Mouse (Mus musculus) liver, postnatal 0 days (tissue): Measurements from ENCODE around the gene Slc5a12. TPM values are rescaled to one million over a fixed set of nuclear protein-coding genes. Genes with fewer than 3 reads are reported as not detected.
A peak's percentile ranks its signal among the peaks of the same experiment; 100 is the strongest.

Experiments used
- ATAC-seq: fragments of 200-750 bp; cut with Nextera tagmentation; 2 replicates; pipeline ENCODE4 v1.8.0; 2017; ENCODE audit warnings: mild to moderate bottlenecking, moderate library complexity
- DNase-seq: peaks from one replicate; pipeline ENCODE4 v3.0.0-alpha.2; 2016
- H3K27ac ChIP-seq: fragments of 300-500 bp; sonication (generic); 2 replicates; pipeline ENCODE4 v1.5.1; 2014; ENCODE audit warnings: antibody characterized with exemption, moderate library complexity, mild to moderate bottlenecking, low read depth
- H3K27me3 ChIP-seq: fragments of 300-500 bp; sonication (generic); 2 replicates; pipeline ENCODE4 v1.6.1; 2014; ENCODE audit warnings: low read length, control low read depth, mixed read lengths; ENCODE audit not compliant: insufficient read depth
- H3K36me3 ChIP-seq: fragments of 300-500 bp; sonication (generic); replicated peaks from 2 replicates; pipeline ENCODE4 v1.6.1; 2014; ENCODE audit warnings: mild to moderate bottlenecking, control low read depth, low read length, moderate library complexity, mixed read lengths; ENCODE audit not compliant: insufficient read depth
- H3K4me1 ChIP-seq: fragments of 300-500 bp; sonication (generic); 2 replicates; pipeline ENCODE4 v1.6.1; 2014; ENCODE audit warnings: antibody characterized with exemption, mild to moderate bottlenecking, control low read depth; ENCODE audit not compliant: insufficient read depth
- H3K4me2 ChIP-seq: fragments of 300-500 bp; sonication (generic); 2 replicates; pipeline ENCODE4 v1.6.1; 2014; ENCODE audit warnings: low read depth, mild to moderate bottlenecking, low read length, moderate library complexity, mixed read lengths
- H3K4me3 ChIP-seq: fragments of 300-500 bp; sonication (generic); 2 replicates; pipeline ENCODE4 v1.5.1; 2014; ENCODE audit warnings: low read depth, low read length
- H3K9ac ChIP-seq: fragments of 300-500 bp; sonication (generic); replicated peaks from 2 replicates; pipeline ENCODE4 v1.6.1; 2014; ENCODE audit warnings: mild to moderate bottlenecking, moderate library complexity
- H3K9me3 ChIP-seq: fragments of 300-500 bp; sonication (generic); 2 replicates; pipeline ENCODE4 v1.6.1; 2016; ENCODE audit warnings: mild to moderate bottlenecking, control low read depth, low read length, mixed read lengths
- CTCF ChIP-seq: sonication (generic); IDR thresholded peaks from 2 replicates; pipeline ENCODE4 v1.5.1; 2016; ENCODE audit warnings: antibody characterized with exemption, low read depth
- EP300 ChIP-seq: IDR thresholded peaks from 2 replicates; pipeline ENCODE4 v1.6.1; 2016; ENCODE audit warnings: antibody characterized with exemption, low read depth, mild to moderate bottlenecking
- WGBS: fragments of 180-500 bp; shearing (Covaris S2); extraction: QIAGEN DNeasy Blood & Tissue Kit; methylation state at CpG from one replicate; pipeline ENCODE4 v1.1.7; 2014; ENCODE audit not compliant: insufficient replicate concordance; 5-methylcytosine and 5-hydroxymethylcytosine counted together
- polyA plus RNA-seq: library from polyadenylated mRNA; unstranded; fragments of >200 nt; fragmentation: Nextera tagmentation; extraction: Ambion mirVana; gene quantifications from 2 replicates; pipeline ENCODE4 v1.2.1, GENCODE M21; 2015

Slc5a12 gene
- not detected in 2 replicates for polyA plus RNA-seq

- Histone ChIP-seq H3K27ac (no peak within 1 kb of the TSS), H3K27me3 (no peaks in the 10 kb centered on the region), H3K4me3 (no peak within 1 kb of the TSS), H3K36me3 (no peaks in the 10 kb centered on the region), H3K4me2 (no peak within 1 kb of the TSS), H3K9ac (no peak within 1 kb of the TSS), H3K9me3 (no peaks in the 10 kb centered on the region), H3K4me1 (no peaks in the 10 kb centered on the region)
- TF ChIP-seq CTCF (no peak), EP300 (no peak)
- ATAC-seq (no peak), DNase-seq (no peak)
- WGBS = 52% methylated on average over 2 of the region's 2 CpGs
Measured at GRCm38 (mm10) chr2:110596932-110597331, at the start of gene Slc5a12. Slc5a12 (plus strand) TSS chr2:110597298.

GRCm38 (mm10) chr2:110556098-110556497, 41.0 kb upstream of the Slc5a12 start:
- WGBS = 84% methylated on average over 1 of the region's 1 CpGs
- ATAC-seq = no peak

GRCm38 (mm10) chr2:110562621-110563020, 34.5 kb upstream of the Slc5a12 start:
- H3K4me1 ChIP-seq = no peaks in the 10 kb centered on the region
- H3K27ac ChIP-seq = no peak overlapping the region
- no peak overlapping the region for H3K9ac ChIP-seq
- DNase-seq (no peak), ATAC-seq (no peak)
- no peak overlapping the region for H3K4me3 ChIP-seq
- no peaks in the 10 kb centered on the region for H3K9me3 ChIP-seq
- no peak for TF ChIP-seq CTCF
- no peak for TF ChIP-seq EP300
- no peaks in the 10 kb centered on the region for H3K36me3 ChIP-seq
- H3K4me2 ChIP-seq = no peak overlapping the region
- 71% methylated on average over 2 of the region's 2 CpGs for WGBS
- H3K27me3 ChIP-seq = no peaks in the 10 kb centered on the region

More at GRCm38 (mm10) chr2:110556098-110556497, 41.0 kb upstream of the Slc5a12 start:
- Histone ChIP-seq H3K27me3 (no peaks in the 10 kb centered on the region), H3K27ac (no peak overlapping the region), H3K36me3 (no peaks in the 10 kb centered on the region), H3K4me1 (no peaks in the 10 kb centered on the region), H3K9ac (no peak overlapping the region), H3K4me3 (no peak overlapping the region), H3K4me2 (no peak overlapping the region), H3K9me3 (no peaks in the 10 kb centered on the region)
- no peak for TF ChIP-seq EP300
- no peak for TF ChIP-seq CTCF
- no peak for DNase-seq

- ATAC-seq (peak; percentile 57; the same call in 1 of the 2 replicates), DNase-seq (peak; percentile 39)
- Histone ChIP-seq H3K27ac (no peak overlapping the region), H3K4me1 (no peaks in the 10 kb centered on the region), H3K27me3 (no peaks in the 10 kb centered on the region), H3K9ac (no peak overlapping the region), H3K4me2 (no peak overlapping the region), H3K9me3 (no peaks in the 10 kb centered on the region), H3K4me3 (no peak overlapping the region), H3K36me3 (no peaks in the 10 kb centered on the region)
- 29% methylated on average over 5 of the region's 5 CpGs for WGBS
- peak; percentile 72 for TF ChIP-seq CTCF
- TF ChIP-seq EP300 = no peak
Measured at GRCm38 (mm10) chr2:110564673-110565627, 32.1 kb upstream of the Slc5a12 start.

GRCm38 (mm10) chr2:110586692-110587091, 10.4 kb upstream of the Slc5a12 start:
- no peak for TF ChIP-seq EP300
- TF ChIP-seq CTCF = no peak
- WGBS = 79% methylated on average over 6 of the region's 6 CpGs
- Histone ChIP-seq H3K9me3 (no peaks in the 10 kb centered on the region), H3K27ac (no peak overlapping the region), H3K4me3 (no peak overlapping the region), H3K27me3 (no peaks in the 10 kb centered on the region), H3K4me2 (no peak overlapping the region), H3K9ac (no peak overlapping the region), H3K4me1 (no peaks in the 10 kb centered on the region), H3K36me3 (no peaks in the 10 kb centered on the region)
- no peak for DNase-seq
- no peak for ATAC-seq

- no peaks in the 10 kb centered on the region for H3K9me3 ChIP-seq
- WGBS = 60% methylated on average over 1 of the region's 1 CpGs
- no peak for ATAC-seq
Measured at GRCm38 (mm10) chr2:110590007-110590406, 7.1 kb upstream of the Slc5a12 start.

More at GRCm38 (mm10) chr2:110590007-110590406, 7.1 kb upstream of the Slc5a12 start:
- Histone ChIP-seq H3K4me2 (no peak overlapping the region), H3K36me3 (no peaks in the 10 kb centered on the region), H3K27me3 (no peaks in the 10 kb centered on the region), H3K4me3 (no peak overlapping the region), H3K9ac (no peak overlapping the region), H3K27ac (no peak overlapping the region), H3K4me1 (no peaks in the 10 kb centered on the region)
- no peak for TF ChIP-seq CTCF
- no peak for TF ChIP-seq EP300
- no peak for DNase-seq
